Mouse (Mus musculus) bone marrow, adult 2 months (tissue): Measurements from ENCODE around the gene Soat2.

Experiments used
- CTCF ChIP-seq: fragments of 200-500 bp; IDR thresholded peaks from 2 replicates; pipeline ENCODE4 v1.5.1; 2011; ENCODE audit warnings: low read length, control low read depth; ENCODE audit not compliant: control insufficient read depth, insufficient read depth
- POLR2A ChIP-seq: fragments of 200-500 bp; IDR thresholded peaks from 2 replicates; pipeline ENCODE4 v1.6.1; 2011; ENCODE audit warnings: low read depth, mild to moderate bottlenecking, control low read depth, low read length, borderline replicate concordance; ENCODE audit not compliant: control insufficient read depth

DNA sequence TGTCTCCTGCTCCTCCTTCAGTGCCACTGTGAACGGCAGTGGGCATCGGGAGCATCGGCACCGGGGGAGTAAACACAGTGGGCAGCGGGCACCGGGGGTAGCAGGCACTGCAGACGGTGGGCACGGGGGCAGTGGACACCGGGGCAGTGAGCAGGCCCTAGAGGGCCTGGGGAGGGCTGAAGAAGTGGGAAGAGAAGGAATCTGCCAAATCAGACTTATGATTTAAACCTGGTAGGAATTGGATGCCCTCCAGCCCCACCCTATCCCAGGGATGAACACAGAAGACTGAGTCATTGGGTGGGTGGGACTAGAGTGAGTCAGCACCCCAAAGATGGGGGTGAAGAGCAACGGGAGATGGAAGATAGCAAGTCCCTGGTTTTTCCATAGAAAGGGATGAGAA is 5.0 kb upstream of the Soat2 start:
- no peak for TF ChIP-seq CTCF
- TF ChIP-seq POLR2A: no peak
